Mouse (Mus musculus): ENCODE measurements at regions not wholly inside any gene's neighbourhood (a gene's known extent, or its start where the extent isn't known, plus 50 kb on each side); places are given as distances from the start of the nearest gene placed in this dataset.

DNA sequence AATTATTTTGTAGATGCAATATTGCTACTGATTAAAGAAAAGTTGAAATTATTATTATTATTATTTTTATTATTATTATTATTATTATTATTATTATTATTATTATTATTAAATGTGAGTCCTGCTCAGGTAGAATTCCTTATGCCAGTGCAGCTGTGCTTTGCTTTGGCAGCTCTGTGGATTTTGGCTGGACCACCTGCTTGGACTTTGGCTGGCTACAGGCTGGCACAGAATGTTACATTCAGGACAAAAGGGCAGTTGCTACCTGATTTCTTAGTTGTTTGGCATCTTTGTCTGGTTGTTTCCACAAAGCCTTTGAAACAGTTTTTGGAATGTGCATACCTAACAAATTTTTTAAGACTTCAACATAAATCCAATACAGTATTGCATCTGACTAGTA lies 307.7 kb upstream of the Adamts5 start:
- H3K27ac ChIP-seq (ENCODE audit: insufficient read depth, low read depth), result no peak overlapping the region
- H3K9ac ChIP-seq (ENCODE audit: insufficient read depth, low read depth), result no peak overlapping the region
- in situ Hi-C loops (cut with MboI; ENCODE audit: low pct_ligation_motif_present, low pct_unique_long_range_greater_than_20kb, low sequenced_read_pairs), result no loop called here
- no peaks in the 10 kb centered on the region for H3K27me3 ChIP-seq (replicated peaks)
- TF ChIP-seq E2F4 (IDR thresholded peaks at IDR 0.05; ENCODE audit: insufficient replicate concordance, low read depth, low read length) (no peak), USF2 (conservative IDR thresholded peaks at IDR 0.05; ENCODE audit: low read depth, low read length) (no peak), POLR2AphosphoS2 (IDR thresholded peaks at IDR 0.05; ENCODE audit: low read depth, low read length) (no peak), MXI1 (IDR thresholded peaks at IDR 0.05; ENCODE audit: low read depth, low read length) (no peak), JUN (IDR thresholded peaks at IDR 0.05; ENCODE audit: insufficient read depth, low read depth, low read length) (no peak), UBTF (IDR thresholded peaks at IDR 0.05; ENCODE audit: low read depth, low read length) (no peak), POLR2A (IDR thresholded peaks at IDR 0.05; ENCODE audit: low read depth, low read length) (no peak), CHD1 (IDR thresholded peaks at IDR 0.05; ENCODE audit: low read depth, low read length) (no peak), ZMIZ1 (IDR thresholded peaks at IDR 0.05; ENCODE audit: low read depth, low read length) (no peak), EP300 (IDR thresholded peaks at IDR 0.05; ENCODE audit: low read length) (no peak)
- dilution Hi-C loops (cut with MboI; ENCODE audit: extremely low pct_ligation_motif_present, extremely low pct_unique_long_range_greater_than_20kb, low sequenced_read_pairs), result no loop called here
- H3K9me3 ChIP-seq (replicated peaks; ENCODE audit: low read length), result no peaks in the 10 kb centered on the region
- H3K79me2 ChIP-seq (replicated peaks; ENCODE audit: control insufficient read depth, extremely low read depth, insufficient read depth, poor library complexity, severe bottlenecking), result no peaks in the 10 kb centered on the region
- H3K4me3 ChIP-seq (replicated peaks in 1 of 3; ENCODE audit: low read depth in 2 of 3, low read length in 2 of 3, poor library complexity in 1 of 3), result no peak overlapping the region
- H3K36me3 ChIP-seq (replicated peaks in 1 of 2; ENCODE audit: control insufficient read depth in 1 of 2, insufficient read depth in 1 of 2, low read length in 1 of 2), result no peaks in the 10 kb centered on the region
- no peak for DNase-seq (ENCODE audit: extremely low read depth)
- H3K4me1 ChIP-seq (ENCODE audit: control insufficient read depth in 1 of 2, insufficient read depth in 2 of 2), result no peaks in the 10 kb centered on the region
- no peak overlapping the region for H3K4me2 ChIP-seq (ENCODE audit: insufficient read depth, low read depth, poor library complexity, severe bottlenecking)

DNA sequence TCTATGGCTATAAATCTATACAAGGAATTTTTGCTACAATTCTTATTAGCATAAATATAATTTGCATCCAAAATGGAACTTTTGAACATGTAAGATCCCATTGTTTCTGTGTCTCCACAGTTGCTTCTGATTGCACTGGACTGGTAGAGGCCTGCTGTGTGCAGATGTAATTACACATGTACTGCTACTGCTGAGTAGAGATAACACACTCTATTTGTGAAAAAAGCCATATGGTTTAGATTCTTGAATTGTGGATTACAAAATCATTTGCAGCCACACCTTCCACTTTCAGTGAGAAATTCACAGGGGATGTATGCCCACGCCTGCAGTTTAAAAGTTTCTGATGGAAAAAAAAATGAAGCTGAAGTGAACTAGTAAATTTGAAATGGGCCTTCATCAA lies 288.2 kb upstream of the Adamts5 start:
- Histone ChIP-seq H3K4me3 (replicated peaks in 1 of 3; ENCODE audit: low read depth in 2 of 3, low read length in 2 of 3, poor library complexity in 1 of 3) (no peak overlapping the region), H3K36me3 (replicated peaks in 1 of 2; ENCODE audit: control insufficient read depth in 1 of 2, insufficient read depth in 1 of 2, low read length in 1 of 2) (no peaks in the 10 kb centered on the region), H3K4me1 (ENCODE audit: control insufficient read depth in 1 of 2, insufficient read depth in 2 of 2) (peaks cover 0 to 12% of the 10 kb centered on the region in 2 experiments; a peak in 1 of 4 replicates), H3K4me2 (ENCODE audit: insufficient read depth, low read depth, poor library complexity, severe bottlenecking) (no peak overlapping the region), H3K79me2 (replicated peaks; ENCODE audit: control insufficient read depth, extremely low read depth, insufficient read depth, poor library complexity, severe bottlenecking) (no peaks in the 10 kb centered on the region), H3K27me3 (replicated peaks) (no peaks in the 10 kb centered on the region), H3K27ac (ENCODE audit: insufficient read depth, low read depth) (no peak overlapping the region), H3K9ac (ENCODE audit: insufficient read depth, low read depth) (no peak overlapping the region), H3K9me3 (replicated peaks; ENCODE audit: low read length) (no peaks in the 10 kb centered on the region)
- in situ Hi-C loops (cut with MboI; ENCODE audit: low pct_ligation_motif_present, low pct_unique_long_range_greater_than_20kb, low sequenced_read_pairs), result no loop called here
- TF ChIP-seq GABPA (IDR thresholded peaks at IDR 0.05; ENCODE audit: insufficient replicate concordance, low read depth, low read length) (no peak), ZNF384 (IDR thresholded peaks at IDR 0.05; ENCODE audit: low read depth, low read length) (no peak), UBTF (IDR thresholded peaks at IDR 0.05; ENCODE audit: low read depth, low read length) (no peak), SIN3A (IDR thresholded peaks at IDR 0.05; ENCODE audit: low read length) (no peak), SMC3 (IDR thresholded peaks at IDR 0.05; ENCODE audit: low read depth, low read length) (no peak), BHLHE40 (IDR thresholded peaks at IDR 0.05; ENCODE audit: low read depth, low read length) (no peak), ETS1 (conservative IDR thresholded peaks at IDR 0.05; ENCODE audit: low read depth, low read length) (no peak), USF2 (conservative IDR thresholded peaks at IDR 0.05; ENCODE audit: low read depth, low read length) (no peak)
- dilution Hi-C loops (cut with MboI; ENCODE audit: extremely low pct_ligation_motif_present, extremely low pct_unique_long_range_greater_than_20kb, low sequenced_read_pairs), result no loop called here
- no peak for DNase-seq (ENCODE audit: extremely low read depth)

Measured in CH12.LX (cell line).